Mouse (Mus musculus): ENCODE results near the gene Maea.

The Maea gene

DNA sequence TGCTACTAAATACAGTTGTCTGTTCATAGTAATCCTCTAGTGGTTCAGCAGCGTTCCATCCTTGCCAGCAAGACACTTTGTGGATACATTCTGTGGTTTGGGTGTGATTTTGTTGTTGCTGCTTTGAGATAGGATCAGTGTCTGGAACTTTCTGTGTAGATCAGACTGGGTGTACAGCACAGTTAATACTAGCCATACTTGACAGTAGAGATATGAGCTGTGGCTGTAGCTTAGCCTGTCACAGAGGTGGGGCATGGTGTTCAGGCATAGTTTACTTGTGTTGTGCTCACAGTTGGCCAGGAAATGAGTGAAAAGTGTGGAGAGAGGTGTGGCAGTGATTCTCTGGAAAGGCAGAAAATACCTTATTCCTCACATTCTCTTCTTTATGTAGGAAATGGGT lies 22.2 kb downstream of the Maea start:
- no peak for DNase-seq (ENCODE audit: low spot score in 2 of 2)

DNA sequence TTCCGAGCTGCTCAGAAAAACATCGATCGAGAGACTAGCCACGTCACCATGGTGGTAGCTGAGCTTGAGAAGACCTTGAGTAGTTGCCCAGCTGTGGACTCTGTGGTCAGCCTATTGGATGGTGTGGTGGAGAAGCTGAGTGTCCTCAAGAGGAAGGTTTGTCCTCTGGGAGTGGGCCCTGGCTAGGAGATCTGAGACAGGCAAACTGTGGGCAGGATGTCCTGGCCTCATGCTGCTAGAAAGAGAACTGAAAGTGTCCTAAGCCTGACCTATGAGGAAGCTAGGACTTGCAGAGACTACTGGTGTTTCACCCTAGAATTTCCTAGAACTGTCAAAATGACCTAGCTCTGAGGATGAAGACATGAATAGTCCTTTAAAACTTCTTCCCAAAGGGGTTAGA lies 23.2 kb downstream of the Maea start:
- peak; percentile 49 for DNase-seq (ENCODE audit: low spot score in 2 of 2)

- DNase-seq (ENCODE audit: low spot score in 2 of 2) = no peak
Measured at GRCm38 (mm10) chr5:33363263-33363662, 28.0 kb downstream of the Maea start.

GRCm38 (mm10) chr5:33368651-33369050 lies 33.3 kb downstream of the Maea start:
- no peak for DNase-seq (ENCODE audit: low spot score in 2 of 2)

- DNase-seq (ENCODE audit: low spot score in 2 of 2) = peak; percentile 7 to 27
Measured at GRCm38 (mm10) chr5:33371137-33371536, 35.8 kb downstream of the Maea start.

GRCm38 (mm10) chr5:33371668-33372067 lies 36.4 kb downstream of the Maea start:
- DNase-seq (ENCODE audit: low spot score in 2 of 2) = no peak

GRCm38 (mm10) chr5:33372331-33373038 lies 37.2 kb downstream of the Maea start:
- DNase-seq (ENCODE audit: low spot score in 2 of 2) = peak; percentile 19 to 30

DNA sequence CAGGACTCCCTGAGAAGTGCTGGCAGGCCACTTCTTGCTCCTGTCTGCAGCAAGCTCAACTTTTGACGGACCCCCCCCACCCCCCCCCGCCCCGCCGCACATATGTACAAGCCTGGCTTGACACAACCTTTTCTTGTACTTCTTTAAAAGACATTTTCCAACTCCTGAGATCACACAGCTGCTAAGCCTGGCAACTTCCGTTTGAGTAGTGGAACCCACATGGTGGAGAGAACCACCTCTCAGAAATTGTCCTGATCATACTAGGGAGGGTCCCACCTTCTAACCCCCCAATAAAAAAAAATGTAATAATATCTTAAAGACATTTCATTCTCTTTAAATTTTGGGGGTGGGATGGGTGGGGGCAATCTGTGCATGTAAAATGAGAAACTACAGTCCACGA lies 41.9 kb downstream of the Maea start:
- DNase-seq (ENCODE audit: low spot score in 2 of 2) = peak in 1 of 2 experiments; percentile 15

DNA sequence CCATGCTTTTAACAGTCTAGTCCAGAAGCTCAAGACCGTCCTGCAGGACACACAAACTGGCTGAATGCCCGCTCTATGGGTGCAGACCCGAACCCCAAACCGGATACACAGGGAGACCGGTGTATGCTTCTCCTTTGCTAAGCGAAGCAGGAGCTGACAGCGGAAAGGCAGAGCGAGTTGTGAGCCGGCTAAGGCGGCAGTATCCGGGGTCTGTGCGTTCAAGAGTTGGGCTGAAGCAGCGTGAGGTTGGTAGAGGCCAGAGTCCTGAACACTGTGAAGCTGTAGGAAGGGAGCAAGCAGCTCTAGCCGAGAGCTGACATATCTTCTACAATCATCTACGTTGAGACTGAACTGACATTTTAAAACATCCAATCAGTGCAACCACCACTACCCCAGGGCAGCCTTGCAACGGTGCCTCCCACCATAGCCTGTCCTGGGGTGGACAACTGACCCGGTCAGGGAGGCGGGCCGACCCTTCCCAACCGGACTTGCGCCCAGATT lies 42.5 kb downstream of the Maea start:
- peak; percentile 41 to 53 for DNase-seq (ENCODE audit: low spot score in 2 of 2)

- DNase-seq (ENCODE audit: low spot score in 2 of 2) = peak; percentile 99
Measured at GRCm38 (mm10) chr5:33378302-33378854, 43.1 kb downstream of the Maea start, which contains the start of gene Uvssa. Gene Uvssa, plus strand, starts transcription at chr5:33378549.

GRCm38 (mm10) chr5:33387550-33387949 lies 52.2 kb downstream of the Maea start:
- no peak for DNase-seq (ENCODE audit: low spot score in 2 of 2)

GRCm38 (mm10) chr5:33393803-33394202 lies 58.5 kb downstream of the Maea start:
- DNase-seq (ENCODE audit: low spot score in 2 of 2) = peak; percentile 53 to 57

DNA sequence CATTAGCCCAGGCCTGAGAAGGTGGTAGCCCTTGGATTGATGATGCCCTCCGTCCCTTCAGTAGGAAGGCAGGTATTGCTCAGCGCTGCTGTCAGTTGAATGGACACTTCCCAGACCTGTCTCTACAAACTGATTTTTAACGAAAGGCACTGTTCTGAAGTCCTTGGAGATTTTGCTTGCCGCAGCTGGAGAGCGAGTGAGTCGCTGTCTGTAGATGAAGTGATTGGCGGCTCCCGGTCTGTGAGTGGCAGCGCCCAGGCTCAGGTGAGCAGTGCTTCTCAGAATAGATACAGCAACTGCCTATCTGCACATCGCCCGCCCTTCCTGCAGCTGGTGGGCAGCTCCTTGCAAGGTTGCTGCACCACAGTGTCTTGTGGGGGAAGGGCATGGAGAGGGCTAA lies 60.4 kb downstream of the Maea start:
- DNase-seq (ENCODE audit: low spot score in 2 of 2) = no peak

GRCm38 (mm10) chr5:33396828-33397227 lies 61.5 kb downstream of the Maea start:
- DNase-seq (ENCODE audit: low spot score in 2 of 2) = no peak

DNA sequence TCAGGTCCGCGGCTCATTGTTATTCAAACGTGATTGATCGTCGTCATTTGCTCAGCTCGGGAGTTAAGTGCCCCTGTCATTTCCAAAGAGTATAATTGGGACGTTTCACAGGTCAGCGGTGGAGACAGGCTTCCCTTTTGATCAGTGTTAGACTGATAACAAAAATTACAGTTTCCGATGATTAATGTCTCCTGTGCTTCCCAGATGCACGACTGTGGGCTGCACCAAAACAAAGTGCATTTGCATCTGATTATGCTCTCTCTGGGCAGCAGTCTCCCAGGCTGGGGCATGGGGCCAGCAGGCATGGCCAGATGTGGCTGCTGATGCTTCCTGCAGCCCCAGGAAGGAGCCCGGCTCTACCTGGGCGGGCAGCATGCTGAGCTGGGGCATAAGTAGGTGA lies 65.5 kb downstream of the Maea start:
- DNase-seq (ENCODE audit: low spot score in 2 of 2) = no peak

DNA sequence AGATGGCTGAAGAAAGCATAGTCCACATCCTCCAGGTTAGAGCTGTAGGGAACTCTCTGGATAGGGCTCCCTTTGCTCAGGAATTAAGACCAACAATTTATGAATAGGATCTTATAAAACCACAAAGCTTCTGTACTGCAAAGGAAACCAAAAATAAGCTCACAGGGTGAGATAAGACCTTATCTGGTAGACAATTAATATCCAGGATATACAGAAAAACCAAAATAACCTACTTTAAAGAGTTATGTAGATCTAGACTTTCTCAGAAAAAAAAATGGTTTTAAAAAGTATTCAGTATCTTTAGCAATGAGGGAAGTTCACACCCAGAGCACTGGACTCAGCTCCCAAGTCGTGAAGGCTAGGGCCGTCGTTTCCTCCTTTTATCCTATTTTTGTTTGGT lies 85.0 kb downstream of the Maea start:
- DNase-seq (ENCODE audit: low spot score in 2 of 2) = no peak
